Mouse (Mus musculus): Measurements from ENCODE around the gene L2hgdh.

GRCm38 (mm10) chr12:69759267-69759885, 34.7 kb upstream of the L2hgdh start:
- TF ChIP-seq POLR2A (IDR thresholded peaks at IDR 0.05; ENCODE audit: borderline replicate concordance, insufficient read depth, low read length) (no peak), CTCF (IDR thresholded peaks at IDR 0.05; ENCODE audit: borderline replicate concordance, insufficient read depth, low read depth, low read length) (no peak)
